Mouse (Mus musculus): ENCODE measurements at regions not wholly inside any gene's neighbourhood (a gene's known extent, or its start where the extent isn't known, plus 50 kb on each side); places are given as distances from the start of the nearest gene placed in this dataset.
"Not testable (repeated sequence)": the region's sequence is repeated elsewhere in the genome, so short reads cannot be mapped to it uniquely, and the experiment has no call there.

DNA sequence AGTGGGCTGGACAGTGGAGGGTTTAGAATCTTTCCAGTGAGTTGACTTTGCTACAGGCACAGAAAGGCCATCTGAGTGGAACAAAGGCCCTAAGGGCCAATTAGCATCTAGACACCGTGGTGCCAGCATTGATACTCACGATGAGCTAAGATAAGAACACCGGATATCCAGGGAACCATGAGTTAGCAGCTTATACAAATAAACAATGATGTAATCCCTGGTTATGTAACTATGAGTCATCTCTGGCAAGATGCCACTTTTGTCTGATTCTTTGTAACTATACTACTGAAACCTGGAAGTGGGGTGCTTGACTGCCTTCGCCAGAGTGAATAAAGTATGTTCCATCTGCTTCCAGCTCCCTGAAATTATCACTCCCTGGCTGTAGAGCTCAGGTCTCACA is 147.3 kb upstream of the Trim24 start:
- H3K27me3 ChIP-seq (ENCODE audit: control insufficient read depth, insufficient read depth, low read length, poor library complexity, severe bottlenecking), result no peaks in the 10 kb centered on the region
- DNase-seq (ENCODE audit: low read depth, low spot score), result peak; percentile 18
- no peaks in the 10 kb centered on the region for H3K36me3 ChIP-seq (ENCODE audit: control insufficient read depth, insufficient read depth, low read length, poor library complexity, severe bottlenecking)

DNA sequence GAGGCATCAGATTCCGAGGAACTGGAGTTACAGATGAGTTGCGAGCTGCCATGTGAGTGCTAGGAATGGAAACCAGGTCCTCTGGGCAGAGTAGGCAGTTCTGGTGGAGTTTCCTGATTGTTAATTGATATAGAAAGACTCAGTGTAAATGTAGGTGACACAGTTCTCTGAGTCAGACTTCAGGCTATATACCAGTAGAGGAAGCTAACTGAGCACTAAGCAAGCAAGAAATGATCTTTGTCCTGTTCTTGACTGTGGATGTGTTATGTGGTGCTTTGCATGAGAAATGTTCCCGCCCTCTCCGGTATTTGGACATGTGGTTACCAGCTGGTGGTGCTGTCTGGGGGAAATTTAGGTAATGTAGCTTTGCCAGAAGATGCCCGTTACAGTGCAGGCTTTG is 146.4 kb upstream of the Trim24 start:
- no peak for DNase-seq (ENCODE audit: low read depth, low spot score)
- H3K36me3 ChIP-seq (ENCODE audit: control insufficient read depth, insufficient read depth, low read length, poor library complexity, severe bottlenecking), result no peaks in the 10 kb centered on the region
- H3K27me3 ChIP-seq (ENCODE audit: control insufficient read depth, insufficient read depth, low read length, poor library complexity, severe bottlenecking), result no peaks in the 10 kb centered on the region

DNA sequence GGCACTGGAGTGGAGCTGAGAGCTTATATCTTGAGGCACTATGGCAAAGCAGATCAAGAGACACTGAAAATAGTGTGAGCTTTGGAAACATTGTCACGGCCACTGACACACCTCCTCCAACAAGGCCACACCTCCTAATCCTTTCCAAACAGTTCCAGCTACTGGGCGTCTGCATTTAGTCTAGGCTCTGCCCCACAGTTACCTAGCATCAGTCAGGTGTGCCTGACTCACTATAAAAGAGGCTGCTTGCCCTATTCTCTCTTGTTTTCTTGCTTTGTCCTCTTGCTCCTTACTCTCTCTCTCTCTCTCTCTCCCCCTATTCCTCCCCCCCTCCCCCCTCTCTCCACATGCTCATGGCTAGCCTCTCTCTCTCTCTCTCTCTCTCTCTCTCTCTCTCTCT is 142.0 kb upstream of the Trim24 start:
- H3K36me3 ChIP-seq (ENCODE audit: control insufficient read depth, insufficient read depth, low read length, poor library complexity, severe bottlenecking), result no peaks in the 10 kb centered on the region
- no peaks in the 10 kb centered on the region for H3K27me3 ChIP-seq (ENCODE audit: control insufficient read depth, insufficient read depth, low read length, poor library complexity, severe bottlenecking)
- no peak for DNase-seq (ENCODE audit: low read depth, low spot score)

DNA sequence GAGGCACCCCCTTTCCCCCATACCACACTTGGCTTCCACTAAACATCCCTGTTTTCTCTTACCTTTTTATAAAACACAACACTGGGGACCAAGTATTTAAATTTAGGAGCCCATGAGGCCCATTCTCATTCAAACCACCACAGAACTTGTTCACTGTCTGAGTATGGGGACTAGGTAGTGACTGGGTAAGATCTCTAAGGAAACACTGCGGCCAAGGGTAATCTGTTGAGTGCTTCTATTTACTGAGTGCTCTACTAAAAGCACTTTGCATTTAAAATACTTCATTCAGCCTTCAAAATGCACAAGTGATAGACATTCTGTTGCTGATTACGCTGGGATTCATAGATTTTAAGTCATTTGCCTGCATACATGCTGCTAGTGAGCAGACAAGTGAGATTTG is 141.4 kb upstream of the Trim24 start:
- no peak for DNase-seq (ENCODE audit: low read depth, low spot score)

DNA sequence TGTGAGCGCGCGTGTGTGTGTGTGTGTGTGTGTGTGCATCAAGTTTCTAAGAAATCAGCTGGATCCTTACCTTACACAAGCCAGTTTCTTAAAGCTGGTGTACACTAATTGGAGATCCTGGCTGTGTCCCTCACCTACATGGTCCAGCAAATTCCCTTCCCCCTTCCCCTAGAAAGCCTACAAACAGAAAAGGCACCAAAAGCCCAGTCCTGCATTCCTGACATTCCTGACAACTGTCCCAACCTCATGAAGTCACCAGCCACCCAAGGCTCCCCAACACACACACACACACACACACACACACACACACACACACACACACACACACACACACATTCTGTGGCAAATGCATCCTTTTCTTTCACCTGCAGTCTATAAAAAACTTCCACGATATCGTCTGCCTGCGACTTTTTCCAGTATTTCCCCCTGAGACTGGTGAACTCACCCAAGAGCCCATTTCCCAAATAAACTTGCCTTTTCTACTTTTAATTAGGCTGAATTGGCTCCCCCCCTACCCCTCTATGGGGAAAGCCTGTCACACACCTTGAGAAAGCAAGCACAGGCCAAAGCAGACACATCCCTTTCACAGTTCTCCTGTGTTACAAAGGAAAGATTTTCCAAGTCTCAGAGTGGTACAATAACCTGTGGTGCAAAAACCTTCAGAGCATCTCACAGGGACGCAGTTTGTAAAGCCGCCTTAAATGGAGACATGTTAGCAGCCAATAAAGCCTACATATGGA is 139.9 kb upstream of the Trim24 start:
- DNase-seq (ENCODE audit: low read depth, low spot score), result no peak
- H3K36me3 ChIP-seq (ENCODE audit: control insufficient read depth, insufficient read depth, low read length, poor library complexity, severe bottlenecking), result no peaks in the 10 kb centered on the region
- H3K27me3 ChIP-seq (ENCODE audit: control insufficient read depth, insufficient read depth, low read length, poor library complexity, severe bottlenecking), result no peaks in the 10 kb centered on the region

More for the DNA sequence above, 141.4 kb upstream of the Trim24 start:
- no peaks in the 10 kb centered on the region for H3K27me3 ChIP-seq (ENCODE audit: control insufficient read depth, insufficient read depth, low read length, poor library complexity, severe bottlenecking)
- no peaks in the 10 kb centered on the region for H3K36me3 ChIP-seq (ENCODE audit: control insufficient read depth, insufficient read depth, low read length, poor library complexity, severe bottlenecking)

DNA sequence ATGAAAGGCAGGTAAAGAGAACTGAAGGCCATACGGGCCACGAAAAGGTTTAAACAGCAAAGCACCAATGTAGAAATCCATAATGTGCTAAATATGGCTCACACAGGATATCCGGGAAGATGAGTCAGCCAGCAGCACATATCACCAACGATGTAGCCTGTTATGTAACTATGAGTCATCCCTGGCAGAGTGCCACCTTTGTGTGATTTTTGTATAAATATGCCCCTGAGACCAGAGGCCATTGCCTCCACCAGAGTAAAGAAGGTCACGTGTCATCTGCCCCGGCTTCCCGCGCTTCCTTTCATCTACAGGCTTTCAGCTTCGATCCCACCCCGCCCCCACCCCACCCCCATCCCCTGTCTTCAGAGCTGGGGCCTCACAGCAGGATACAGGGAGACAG is 138.2 kb upstream of the Trim24 start:
- Histone ChIP-seq H3K36me3 (ENCODE audit: control insufficient read depth, insufficient read depth, low read length, poor library complexity, severe bottlenecking) (no peaks in the 10 kb centered on the region), H3K27me3 (ENCODE audit: control insufficient read depth, insufficient read depth, low read length, poor library complexity, severe bottlenecking) (no peaks in the 10 kb centered on the region)
- DNase-seq (ENCODE audit: low read depth, low spot score), result peak; percentile 85

DNA sequence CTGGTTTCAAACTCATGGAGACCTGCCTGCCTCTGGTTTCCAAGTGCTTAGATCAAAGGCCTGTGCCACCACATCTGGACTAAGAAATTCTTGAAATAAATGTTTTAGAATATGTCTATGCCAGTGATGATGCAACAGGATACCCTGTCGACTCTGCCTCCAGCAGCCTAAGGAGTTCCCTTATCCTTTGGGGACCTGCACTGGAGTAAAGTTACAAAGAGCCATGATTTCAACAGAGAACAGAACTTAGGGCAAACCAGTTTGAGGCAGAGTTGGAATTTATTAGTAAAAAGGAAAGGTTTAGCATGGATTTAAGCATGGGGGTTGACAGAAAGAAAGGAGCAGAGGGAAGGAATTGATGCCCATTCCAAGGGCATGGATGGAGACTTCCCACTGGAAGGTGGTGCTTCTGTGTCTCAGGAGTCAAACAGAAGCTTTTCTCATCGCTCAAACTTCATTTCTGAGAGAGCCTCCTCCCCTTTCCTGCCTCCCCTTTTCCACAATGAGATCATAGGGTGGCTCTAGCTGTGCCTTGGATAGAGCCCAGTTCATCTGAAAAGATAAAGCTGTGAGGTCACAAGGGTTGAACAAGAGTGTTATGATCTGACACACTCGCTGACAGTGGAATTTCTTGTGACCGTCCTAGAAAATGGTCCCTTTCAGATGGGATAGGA is 135.2 kb upstream of the Trim24 start:
- no peak for DNase-seq (ENCODE audit: low read depth, low spot score)
- Histone ChIP-seq H3K36me3 (ENCODE audit: control insufficient read depth, insufficient read depth, low read length, poor library complexity, severe bottlenecking) (no peaks in the 10 kb centered on the region), H3K27me3 (ENCODE audit: control insufficient read depth, insufficient read depth, low read length, poor library complexity, severe bottlenecking) (no peaks in the 10 kb centered on the region)

DNA sequence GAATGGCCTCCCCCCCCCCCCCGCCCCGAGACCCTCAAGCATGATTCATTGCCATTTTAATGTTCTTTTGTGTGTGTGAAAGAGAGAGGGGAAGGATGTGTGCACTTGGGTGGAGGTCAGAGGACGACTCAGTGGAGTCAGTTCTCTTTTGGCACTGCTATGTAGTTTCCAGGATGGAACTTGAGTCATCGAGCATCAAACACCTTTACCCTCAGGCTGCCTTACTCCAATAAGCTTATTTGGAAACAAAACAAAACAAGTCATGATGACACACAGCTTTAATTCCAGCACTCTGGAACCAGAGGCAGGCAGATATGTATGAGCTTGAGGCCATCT is 134.7 kb upstream of the Trim24 start:
- Histone ChIP-seq H3K27me3 (ENCODE audit: control insufficient read depth, insufficient read depth, low read length, poor library complexity, severe bottlenecking) (no peaks in the 10 kb centered on the region), H3K36me3 (ENCODE audit: control insufficient read depth, insufficient read depth, low read length, poor library complexity, severe bottlenecking) (no peaks in the 10 kb centered on the region)
- DNase-seq (ENCODE audit: low read depth, low spot score), result no peak

DNA sequence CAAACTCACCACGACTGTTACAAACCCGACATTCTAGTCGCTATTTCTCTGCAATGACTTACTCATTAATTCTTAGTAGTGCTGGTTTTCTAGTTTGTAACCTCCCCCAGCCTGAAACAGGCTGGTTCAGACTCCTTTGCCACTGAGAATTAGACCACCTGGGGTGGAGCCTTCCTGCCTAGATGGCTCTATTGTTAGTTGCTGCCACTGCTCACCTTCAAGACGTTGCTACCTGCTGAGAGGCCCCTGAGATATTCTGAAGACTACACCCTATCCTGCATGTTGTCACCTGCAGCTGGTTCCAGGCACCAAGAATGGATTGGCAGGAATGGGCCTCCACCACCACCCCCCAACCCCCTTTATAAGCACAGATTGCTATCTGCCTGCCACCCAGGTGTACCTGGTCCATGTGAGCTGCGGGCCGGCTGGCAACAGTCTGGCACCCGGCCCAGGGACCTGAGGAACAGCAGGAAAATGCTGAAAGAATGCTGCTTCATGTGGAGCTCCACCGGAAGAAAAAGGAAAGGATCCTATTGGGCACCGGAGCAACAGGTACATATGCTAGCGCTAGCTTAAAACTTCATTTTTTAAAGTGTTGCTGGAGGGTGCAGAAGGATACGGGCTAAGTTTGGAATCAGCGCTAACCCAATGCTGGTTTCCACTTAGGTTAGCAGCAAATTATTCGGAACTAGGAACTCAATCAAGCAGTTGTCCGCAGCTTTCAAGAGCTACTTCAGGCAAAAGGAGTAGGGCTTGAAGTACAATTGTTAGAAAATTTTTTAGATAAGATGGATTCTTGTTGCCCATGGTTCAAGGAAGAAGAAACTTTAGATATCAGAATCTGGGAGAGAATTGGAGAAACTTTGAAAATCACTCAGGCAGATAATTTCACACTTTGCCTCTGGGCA is 129.4 kb upstream of the Trim24 start:
- no peaks in the 10 kb centered on the region for H3K27me3 ChIP-seq (ENCODE audit: control insufficient read depth, insufficient read depth, low read length, poor library complexity, severe bottlenecking)
- DNase-seq (ENCODE audit: low read depth, low spot score), result no peak
- no peaks in the 10 kb centered on the region for H3K36me3 ChIP-seq (ENCODE audit: control insufficient read depth, insufficient read depth, low read length, poor library complexity, severe bottlenecking)

DNA sequence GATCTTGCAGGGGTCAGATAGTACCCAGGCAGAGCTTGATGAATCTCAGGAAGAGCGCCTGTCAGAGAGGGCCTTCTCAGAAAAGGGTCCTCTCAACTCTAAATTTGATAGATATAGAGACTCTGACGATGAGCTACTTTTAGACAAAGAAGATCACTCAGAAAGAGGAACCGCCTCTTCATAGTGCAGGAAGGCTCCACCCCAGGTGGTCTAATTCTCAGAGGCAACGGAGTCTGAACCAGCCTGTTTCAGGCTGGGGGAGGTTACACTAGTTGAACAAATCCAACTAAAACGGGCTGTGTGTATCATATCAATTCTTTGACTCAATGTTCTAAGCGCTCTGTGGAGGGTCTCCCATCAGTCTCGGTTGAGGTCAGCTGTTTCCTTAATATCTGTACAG is 128.7 kb upstream of the Trim24 start:
- peak; percentile 45 for DNase-seq (ENCODE audit: low read depth, low spot score)
- not testable (repeated sequence) for H3K27me3 ChIP-seq (ENCODE audit: control insufficient read depth, insufficient read depth, low read length, poor library complexity, severe bottlenecking); H3K36me3 ChIP-seq (ENCODE audit: control insufficient read depth, insufficient read depth, low read length, poor library complexity, severe bottlenecking)

DNA sequence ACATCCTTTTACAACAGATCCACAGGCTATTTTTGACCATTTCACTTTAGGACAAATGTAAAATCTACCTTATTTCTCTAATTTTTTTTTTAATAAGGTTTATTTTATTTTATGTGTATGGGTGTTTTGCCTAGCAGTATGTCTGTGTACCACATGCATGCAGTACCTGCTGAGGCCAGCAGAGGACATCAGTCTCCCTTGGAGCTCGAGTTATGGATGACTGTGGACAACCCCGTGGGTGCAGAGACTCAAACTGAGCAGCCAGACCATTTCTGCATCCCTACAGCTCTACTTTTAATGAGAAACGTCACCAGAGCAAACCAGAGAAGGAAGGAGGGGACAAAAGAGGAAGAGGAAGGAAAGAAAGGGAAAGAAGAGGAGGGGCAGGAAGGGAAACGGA is 125.9 kb upstream of the Trim24 start:
- no peaks in the 10 kb centered on the region for H3K36me3 ChIP-seq (ENCODE audit: control insufficient read depth, insufficient read depth, low read length, poor library complexity, severe bottlenecking)
- peak; percentile 40 for DNase-seq (ENCODE audit: low read depth, low spot score)
- no peaks in the 10 kb centered on the region; the same call in 1 of the 2 replicates for H3K27me3 ChIP-seq (ENCODE audit: control insufficient read depth, insufficient read depth, low read length, poor library complexity, severe bottlenecking)

DNA sequence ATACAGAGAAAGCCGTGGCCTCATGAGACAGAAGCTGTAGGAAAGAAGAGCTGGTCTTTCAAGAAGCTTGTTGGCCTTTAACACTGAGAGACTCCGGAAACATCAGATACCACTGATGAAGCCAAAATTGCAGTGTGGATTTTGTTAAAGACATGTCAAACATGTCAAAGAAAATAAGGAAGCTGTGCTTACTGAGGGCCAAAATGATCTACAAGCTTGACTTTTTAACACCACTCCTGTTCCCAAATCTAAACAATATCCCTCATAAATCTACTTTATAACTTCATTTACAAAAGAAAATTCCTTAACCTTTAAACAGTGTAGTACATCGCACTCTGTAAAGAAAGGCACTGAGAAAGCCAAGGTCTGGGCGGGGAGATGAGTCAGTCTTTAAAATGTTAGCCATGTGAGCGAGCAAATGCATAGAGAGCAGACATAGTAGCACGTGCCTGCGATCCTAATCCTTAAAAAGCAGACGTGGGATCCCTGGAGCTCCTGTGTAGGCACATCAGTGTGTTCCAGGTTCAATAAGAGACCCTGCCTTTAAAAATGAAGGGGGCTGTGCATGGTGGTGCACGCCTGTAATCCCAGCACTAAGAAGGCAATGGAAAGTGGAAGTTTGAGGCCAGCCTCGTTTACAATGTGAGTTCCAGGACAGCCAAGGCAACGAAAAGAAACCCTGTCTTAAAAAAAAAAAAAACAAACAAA is 125.1 kb upstream of the Trim24 start:
- DNase-seq (ENCODE audit: low read depth, low spot score), result no peak
- Histone ChIP-seq H3K27me3 (ENCODE audit: control insufficient read depth, insufficient read depth, low read length, poor library complexity, severe bottlenecking) (no peaks in the 10 kb centered on the region; the same call in 1 of the 2 replicates), H3K36me3 (ENCODE audit: control insufficient read depth, insufficient read depth, low read length, poor library complexity, severe bottlenecking) (no peaks in the 10 kb centered on the region)

DNA sequence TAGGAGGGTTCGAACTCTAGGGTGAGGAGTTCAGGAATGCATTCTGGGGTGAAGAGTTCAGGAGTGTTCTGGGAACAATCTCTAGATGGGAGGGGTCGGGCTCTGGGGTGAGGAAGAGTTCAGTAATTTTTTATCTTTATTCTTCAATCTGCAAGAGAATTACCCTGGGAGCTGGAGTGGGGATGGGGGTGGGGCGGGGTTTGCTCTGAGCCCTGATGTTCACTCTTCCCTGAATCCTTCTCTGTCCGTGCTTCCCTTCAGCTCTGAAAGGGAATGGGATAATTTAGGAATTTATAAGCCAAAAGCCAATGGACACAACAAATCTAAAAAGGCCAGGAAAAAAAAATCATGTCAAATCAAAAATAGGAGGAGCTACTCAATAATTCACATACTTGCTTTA is 122.8 kb upstream of the Trim24 start:
- not testable (repeated sequence) for H3K27me3 ChIP-seq (ENCODE audit: control insufficient read depth, insufficient read depth, low read length, poor library complexity, severe bottlenecking); DNase-seq (ENCODE audit: low read depth, low spot score); H3K36me3 ChIP-seq (ENCODE audit: control insufficient read depth, insufficient read depth, low read length, poor library complexity, severe bottlenecking)

DNA sequence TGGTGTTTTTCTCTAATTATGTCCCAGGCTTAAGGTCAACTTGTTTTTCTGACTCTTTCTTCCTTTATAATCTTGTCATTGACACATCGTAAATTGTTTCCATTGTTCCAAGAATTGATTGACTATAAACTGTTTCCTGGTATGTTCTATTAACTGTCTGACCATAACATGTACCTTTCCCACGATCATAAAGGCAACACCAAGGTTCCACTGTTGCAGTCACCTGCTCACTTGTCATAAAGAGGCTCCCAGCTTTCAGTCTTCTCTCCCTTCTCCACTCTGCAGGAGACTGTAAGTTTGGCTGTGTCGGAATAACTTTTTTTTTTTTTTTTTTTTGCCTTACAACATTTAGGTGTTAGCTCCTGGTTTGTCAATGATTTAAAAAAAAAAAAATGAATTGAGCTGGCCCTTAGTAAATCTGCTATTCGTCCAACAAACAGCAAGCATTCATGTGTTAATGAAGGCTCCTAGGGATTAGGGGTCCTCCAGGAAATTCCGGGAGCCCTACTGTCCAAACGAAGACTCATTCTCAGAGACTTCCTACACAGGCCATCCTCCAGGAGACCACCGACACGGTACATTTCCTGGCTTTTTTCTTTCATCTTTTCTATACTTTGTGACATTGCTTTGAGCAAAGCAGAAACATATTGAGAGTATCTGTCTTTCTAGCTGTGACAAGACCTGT is 122.2 kb upstream of the Trim24 start:
- Histone ChIP-seq H3K27me3 (ENCODE audit: control insufficient read depth, insufficient read depth, low read length, poor library complexity, severe bottlenecking) (no peaks in the 10 kb centered on the region; the same call in 1 of the 2 replicates), H3K36me3 (ENCODE audit: control insufficient read depth, insufficient read depth, low read length, poor library complexity, severe bottlenecking) (no peaks in the 10 kb centered on the region)
- DNase-seq (ENCODE audit: low read depth, low spot score), result no peak

All from splenic B cell, adult 2 months (primary cell).